Mouse (Mus musculus) retina, adult 2 months (tissue): Measurements from ENCODE around the gene Prss8.
"Not testable (repeated sequence)": the region's sequence is repeated elsewhere in the genome, so short reads cannot be mapped to it uniquely, and the experiment has no call there.

Experiments
- DNase-seq: peaks from one replicate; pipeline ENCODE4 v3.0.0-alpha.2; 2012; ENCODE audit warnings: low read depth, low spot score

The Prss8 gene

GRCm38 (mm10) chr7:127929923-127930322, at the start of gene Prss8:
Gene Prss8 (minus strand): TSS chr7:127930104.
- no peak for DNase-seq

- no peak for DNase-seq
These were observed 49.0 kb upstream of the Prss8 start for GRCm38 (mm10) chr7:127978856-127979255.

GRCm38 (mm10) chr7:127974413-127974930, 44.6 kb upstream of the Prss8 start:
- no peak for DNase-seq

- DNase-seq: no peak
These were observed 38.3 kb upstream of the Prss8 start for GRCm38 (mm10) chr7:127967922-127968828.

GRCm38 (mm10) chr7:127967004-127967921, 37.4 kb upstream of the Prss8 start, which contains the start of gene Fus:
Gene Fus (plus strand): TSS chr7:127967457.
- DNase-seq: peak; percentile 95

GRCm38 (mm10) chr7:127966371-127966918, 36.5 kb upstream of the Prss8 start:
- no peak for DNase-seq

- DNase-seq: no peak
These were observed 29.5 kb upstream of the Prss8 start for GRCm38 (mm10) chr7:127959364-127959763.

GRCm38 (mm10) chr7:127952864-127953581, 23.1 kb upstream of the Prss8 start:
- no peak for DNase-seq

- DNase-seq: no peak
These were observed 16.6 kb upstream of the Prss8 start, which contains the start of gene Prss36 for GRCm38 (mm10) chr7:127946470-127947023. Gene Prss36 (minus strand): TSS chr7:127946725.

GRCm38 (mm10) chr7:127944614-127945013, 14.7 kb upstream of the Prss8 start:
- no peak for DNase-seq

- not testable (repeated sequence) for DNase-seq
These were observed 12.2 kb upstream of the Prss8 start for GRCm38 (mm10) chr7:127942097-127942496.

GRCm38 (mm10) chr7:127936216-127936884, 6.4 kb upstream of the Prss8 start:
- no peak for DNase-seq

- DNase-seq: no peak
These were observed 5.8 kb upstream of the Prss8 start for GRCm38 (mm10) chr7:127935748-127936159.

GRCm38 (mm10) chr7:127935028-127935722, 5.3 kb upstream of the Prss8 start:
- DNase-seq: peak; percentile 88

GRCm38 (mm10) chr7:127934075-127934474, 4.2 kb upstream of the Prss8 start:
- no peak for DNase-seq

GRCm38 (mm10) chr7:127932273-127933031, 2.5 kb upstream of the Prss8 start:
- no peak for DNase-seq

GRCm38 (mm10) chr7:127931351-127932135, 1.6 kb upstream of the Prss8 start:
- DNase-seq: no peak

GRCm38 (mm10) chr7:127930636-127931035, 732 bp upstream of the Prss8 start:
- no peak for DNase-seq
